Mouse (Mus musculus) ES-Bruce4 (cell line): ENCODE measurements around the gene E2f6.

Experiments used
- CTCF ChIP-seq: IDR thresholded peaks from one replicate; pipeline ENCODE4 v1.8.1; 2011; ENCODE audit warnings: low read depth, low read length
- EP300 ChIP-seq: IDR thresholded peaks from 2 replicates; pipeline ENCODE4 v1.6.1; 2011; ENCODE audit warnings: low read depth, low read length; ENCODE audit not compliant: insufficient read depth
- POLR2A ChIP-seq: IDR thresholded peaks from one replicate; pipeline ENCODE4 v1.8.1; 2011; ENCODE audit warnings: low read length; ENCODE audit not compliant: insufficient read depth

DNA sequence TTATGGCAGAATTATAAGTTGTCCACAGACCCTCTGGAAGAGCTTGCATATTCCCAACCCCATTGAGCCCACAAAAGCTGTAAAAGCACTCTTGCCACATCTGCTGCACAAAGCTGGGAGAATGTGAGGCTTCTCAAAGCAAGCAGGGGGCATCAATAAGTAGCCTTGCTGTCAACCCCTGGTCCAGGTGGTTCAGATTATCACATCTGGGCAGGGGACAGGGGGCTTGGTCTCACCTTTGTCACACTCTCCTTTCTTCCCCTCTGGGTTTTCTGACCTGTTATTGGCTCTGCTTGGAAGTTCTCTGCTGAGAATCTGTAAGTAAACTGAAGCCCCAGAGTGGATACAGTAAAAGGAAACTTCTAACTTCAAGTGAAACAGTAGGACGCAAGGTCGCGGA, 11.9 kb upstream of the E2f6 start:
- TF ChIP-seq CTCF: no peak
- TF ChIP-seq EP300: no peak
- no peak for TF ChIP-seq POLR2A
